Mouse (Mus musculus) limb, embryonic 15.5 days (tissue): ENCODE data around the gene Pik3r2. TPM values are rescaled to one million over a fixed set of nuclear protein-coding genes. Genes with fewer than 3 reads are reported as not detected.
A peak's percentile ranks its signal among the peaks of the same experiment; 100 is the strongest.

Experiments used
- ATAC-seq: fragments of 200-750 bp; cut with Nextera tagmentation; 2 replicates; pipeline ENCODE4 v1.8.0; 2017; ENCODE audit warnings: low read depth, moderate TSS enrichment; ENCODE audit not compliant: insufficient number of reproducible peaks, low FRiP score, low TSS enrichment
- H3K27ac ChIP-seq: fragments of 300-500 bp; sonication (generic); 2 replicates; pipeline ENCODE4 v1.5.1; 2015; ENCODE audit warnings: moderate library complexity, mild to moderate bottlenecking, inconsistent platforms
- H3K27me3 ChIP-seq: fragments of 300-500 bp; sonication (generic); 2 replicates; pipeline ENCODE4 v1.6.1; 2015; ENCODE audit warnings: inconsistent platforms
- H3K36me3 ChIP-seq: fragments of 300-500 bp; sonication (generic); 2 replicates; pipeline ENCODE4 v1.6.1; 2015; ENCODE audit warnings: inconsistent platforms
- H3K4me1 ChIP-seq: fragments of 300-500 bp; sonication (generic); 2 replicates; pipeline ENCODE4 v1.6.1; 2015; ENCODE audit warnings: inconsistent platforms
- H3K4me2 ChIP-seq: fragments of 300-500 bp; sonication (generic); 2 replicates; pipeline ENCODE4 v1.6.1; 2015; ENCODE audit warnings: mild to moderate bottlenecking, inconsistent platforms
- H3K4me3 ChIP-seq: fragments of 300-500 bp; sonication (generic); 2 replicates; pipeline ENCODE4 v1.5.1; 2015; ENCODE audit warnings: mild to moderate bottlenecking, inconsistent platforms
- H3K9ac ChIP-seq: fragments of 300-500 bp; sonication (generic); 2 replicates; pipeline ENCODE4 v1.6.1; 2015; ENCODE audit warnings: inconsistent platforms
- H3K9me3 ChIP-seq: fragments of 300-500 bp; sonication (generic); 2 replicates; pipeline ENCODE4 v1.6.1; 2016; ENCODE audit warnings: inconsistent platforms
- WGBS: fragments of 180-500 bp; shearing (Covaris S2); methylation state at CpG from one replicate; pipeline ENCODE4 v1.1.7; 2015; 5-methylcytosine and 5-hydroxymethylcytosine counted together
- polyA plus RNA-seq: library from polyadenylated mRNA; unstranded; fragments of >200 nt; fragmentation: Nextera tagmentation; extraction: Ambion mirVana; gene quantifications from 2 replicates; pipeline ENCODE4 v1.2.1, GENCODE M21; 2015

The Pik3r2 gene
- polyA plus RNA-seq, 1 experiment from 2014 or later = 85.8 TPM

DNA sequence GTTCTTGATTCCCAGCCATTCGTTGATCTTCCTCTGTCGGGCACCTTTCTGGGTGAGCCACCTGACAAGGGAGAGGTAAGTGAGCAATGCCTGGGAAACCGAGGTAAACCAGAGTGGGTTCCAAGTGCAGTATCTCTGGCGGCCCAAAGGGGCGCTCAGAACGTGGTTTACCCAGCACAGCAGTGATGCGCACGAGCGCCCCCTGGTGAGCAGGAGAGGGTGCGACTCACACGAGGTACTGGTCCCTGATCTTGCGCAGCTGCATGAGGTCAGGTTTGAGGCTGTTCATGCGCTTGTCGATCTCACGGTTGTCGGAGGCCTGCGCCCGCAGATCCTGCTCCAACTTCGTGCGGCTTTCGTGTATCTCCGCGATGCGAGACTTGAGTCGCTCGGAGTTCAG is 7.2 kb downstream of the Pik3r2 start:
- H3K4me1 ChIP-seq = peaks cover 53% of the 10 kb centered on the region
- H3K36me3 ChIP-seq = peaks cover 56% of the 10 kb centered on the region
- 7% methylated on average over 26 of the region's 26 CpGs for WGBS
- H3K4me3 ChIP-seq = no peak overlapping the region
- no peak overlapping the region for H3K27ac ChIP-seq
- H3K9me3 ChIP-seq = no peaks in the 10 kb centered on the region
- no peaks in the 10 kb centered on the region for H3K27me3 ChIP-seq
- no peak overlapping the region for H3K4me2 ChIP-seq
- no peak overlapping the region for H3K9ac ChIP-seq
- ATAC-seq = peak; percentile 42; the same call in 1 of the 2 replicates

DNA sequence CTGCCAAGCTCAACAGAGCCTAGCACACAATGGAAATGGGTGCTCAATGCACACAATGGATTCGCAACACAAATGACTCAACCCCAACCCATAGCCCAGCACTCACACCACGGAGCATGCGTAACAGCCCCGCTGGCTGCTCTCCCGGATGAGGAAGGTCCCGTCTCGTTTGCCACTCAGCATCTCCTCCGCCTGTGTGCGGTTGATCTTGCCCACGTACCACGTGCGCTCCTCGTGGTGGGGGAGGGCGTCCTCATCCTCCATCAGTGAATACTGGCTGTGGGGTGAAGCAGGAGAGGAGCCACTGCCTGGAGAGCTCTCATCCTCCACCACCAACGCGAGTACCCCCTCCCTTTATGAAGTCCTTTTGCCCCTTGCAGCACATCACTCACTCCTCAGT is 7.6 kb downstream of the Pik3r2 start:
- H3K4me3 ChIP-seq = no peak overlapping the region
- peaks cover 55% of the 10 kb centered on the region for H3K36me3 ChIP-seq
- no peak for ATAC-seq
- H3K9me3 ChIP-seq = no peaks in the 10 kb centered on the region
- WGBS = 85% methylated on average over 16 of the region's 16 CpGs
- H3K4me2 ChIP-seq = no peak overlapping the region
- no peaks in the 10 kb centered on the region for H3K27me3 ChIP-seq
- no peak overlapping the region for H3K27ac ChIP-seq
- H3K9ac ChIP-seq = no peak overlapping the region
- H3K4me1 ChIP-seq = peaks cover 49% of the 10 kb centered on the region

DNA sequence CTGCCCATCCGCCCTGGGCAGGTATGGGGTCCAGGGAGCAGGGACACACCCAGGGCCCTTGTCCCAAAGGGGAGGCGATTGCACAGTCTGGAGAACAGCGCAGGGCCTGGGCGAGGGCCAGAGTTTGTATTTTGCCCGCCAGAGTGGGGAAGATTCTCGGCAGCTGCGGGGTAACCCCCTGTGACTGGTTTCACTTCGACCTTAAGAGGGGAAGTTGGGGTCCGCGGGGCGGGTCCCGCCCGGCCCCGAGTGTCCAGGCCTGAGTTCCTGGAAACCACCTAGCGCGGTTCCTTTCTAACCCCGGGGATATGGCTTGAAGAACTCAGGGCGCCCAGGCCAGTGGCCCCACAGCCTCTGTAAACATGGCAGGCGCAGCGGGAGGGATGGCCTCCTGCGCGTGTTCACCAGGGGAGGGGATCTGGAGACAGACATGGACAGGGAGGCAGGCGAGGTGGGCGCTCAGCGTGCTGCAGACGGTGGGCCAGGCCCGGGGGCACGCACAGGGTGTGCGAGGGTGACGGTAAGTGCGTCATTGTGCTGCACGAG is 8.2 kb downstream of the Pik3r2 start:
- ATAC-seq = no peak
- no peak overlapping the region for H3K9ac ChIP-seq
- 94% methylated on average over 32 of the region's 32 CpGs for WGBS
- no peak overlapping the region for H3K27ac ChIP-seq
- no peak overlapping the region for H3K4me3 ChIP-seq
- H3K4me2 ChIP-seq = no peak overlapping the region
- no peaks in the 10 kb centered on the region for H3K27me3 ChIP-seq
- peaks cover 43% of the 10 kb centered on the region for H3K4me1 ChIP-seq
- H3K9me3 ChIP-seq = no peaks in the 10 kb centered on the region
- H3K36me3 ChIP-seq = peaks cover 53% of the 10 kb centered on the region

DNA sequence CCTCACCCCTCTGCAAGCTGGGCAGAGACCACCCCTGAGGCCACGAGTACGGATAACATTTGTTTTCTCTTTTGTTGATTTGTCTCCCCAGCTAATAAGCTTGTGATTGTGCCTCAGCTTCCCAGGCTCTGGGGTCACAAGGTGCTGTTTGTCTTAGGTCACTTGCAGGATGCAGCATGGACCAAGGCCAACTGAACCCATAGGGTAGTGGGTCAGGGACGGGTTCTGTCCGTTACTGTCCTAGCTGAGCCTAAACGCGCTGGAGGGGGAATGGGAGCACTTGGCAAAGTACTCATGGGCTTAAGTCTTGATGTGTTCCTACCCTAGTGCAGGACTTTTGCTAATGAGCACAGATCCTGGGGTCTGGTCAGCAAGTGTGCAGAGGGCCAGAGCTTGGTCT is 9.0 kb downstream of the Pik3r2 start:
- Histone ChIP-seq H3K27ac (no peak overlapping the region), H3K36me3 (peaks cover 47% of the 10 kb centered on the region), H3K4me2 (no peak overlapping the region), H3K27me3 (no peaks in the 10 kb centered on the region), H3K4me1 (peaks cover 35% of the 10 kb centered on the region), H3K4me3 (no peak overlapping the region), H3K9ac (no peak overlapping the region), H3K9me3 (no peaks in the 10 kb centered on the region)
- 77% methylated on average over 6 of the region's 6 CpGs for WGBS
- ATAC-seq = no peak

DNA sequence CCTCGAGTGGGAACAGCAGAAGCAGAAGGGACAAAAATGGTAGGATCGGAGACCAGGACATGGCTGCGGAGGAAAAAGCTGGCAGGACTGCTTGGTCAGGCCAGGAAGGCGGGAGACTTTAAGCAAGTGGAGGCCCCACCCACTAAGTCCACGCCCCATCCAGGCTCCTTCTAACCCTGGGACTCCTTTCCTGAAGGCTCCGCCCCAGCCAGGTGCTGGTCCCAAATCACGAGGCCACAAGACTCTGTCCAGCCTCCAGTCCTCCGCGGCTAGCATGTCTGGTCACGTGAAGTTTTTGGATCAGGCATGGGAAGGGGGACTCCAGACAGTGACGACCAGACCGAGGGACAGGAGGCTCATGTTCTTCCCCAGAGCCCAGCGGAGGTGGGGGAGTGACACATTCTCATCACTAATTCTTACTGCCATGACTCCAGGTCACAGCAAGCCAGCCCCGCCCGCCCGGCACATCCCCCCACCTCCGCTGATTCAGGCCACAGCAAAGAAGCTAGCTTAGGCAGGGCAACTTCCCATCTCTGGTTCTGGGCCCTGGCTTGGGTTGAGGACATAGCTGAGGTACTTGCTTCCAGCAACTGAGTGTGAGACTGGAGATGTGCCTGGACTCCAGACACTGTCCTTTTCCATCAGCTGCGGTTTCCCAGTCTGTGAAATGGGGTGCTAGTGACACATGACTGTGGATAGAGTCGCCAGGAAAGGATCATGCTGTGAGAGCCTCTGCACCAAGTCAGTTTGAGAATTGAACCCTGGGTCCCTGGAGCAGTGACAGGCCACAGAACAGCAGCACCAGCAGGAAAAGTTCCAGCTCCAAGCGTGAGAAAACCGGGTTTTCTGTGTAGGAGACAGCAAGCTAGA is 9.7 kb downstream of the Pik3r2 start:
- peak overlapping the region; percentile 88 for H3K4me2 ChIP-seq
- H3K9me3 ChIP-seq = no peaks in the 10 kb centered on the region
- H3K27ac ChIP-seq = peak overlapping the region; percentile 34; the same call in 1 of the 2 replicates
- 8% methylated on average over 21 of the region's 21 CpGs for WGBS
- H3K36me3 ChIP-seq = peaks cover 40% of the 10 kb centered on the region
- peak overlapping the region; percentile 44 for H3K4me3 ChIP-seq
- H3K27me3 ChIP-seq = no peaks in the 10 kb centered on the region
- peaks cover 28% of the 10 kb centered on the region for H3K4me1 ChIP-seq
- H3K9ac ChIP-seq = peak overlapping the region; percentile 39
- peak; percentile 17; the same call in 1 of the 2 replicates for ATAC-seq

DNA sequence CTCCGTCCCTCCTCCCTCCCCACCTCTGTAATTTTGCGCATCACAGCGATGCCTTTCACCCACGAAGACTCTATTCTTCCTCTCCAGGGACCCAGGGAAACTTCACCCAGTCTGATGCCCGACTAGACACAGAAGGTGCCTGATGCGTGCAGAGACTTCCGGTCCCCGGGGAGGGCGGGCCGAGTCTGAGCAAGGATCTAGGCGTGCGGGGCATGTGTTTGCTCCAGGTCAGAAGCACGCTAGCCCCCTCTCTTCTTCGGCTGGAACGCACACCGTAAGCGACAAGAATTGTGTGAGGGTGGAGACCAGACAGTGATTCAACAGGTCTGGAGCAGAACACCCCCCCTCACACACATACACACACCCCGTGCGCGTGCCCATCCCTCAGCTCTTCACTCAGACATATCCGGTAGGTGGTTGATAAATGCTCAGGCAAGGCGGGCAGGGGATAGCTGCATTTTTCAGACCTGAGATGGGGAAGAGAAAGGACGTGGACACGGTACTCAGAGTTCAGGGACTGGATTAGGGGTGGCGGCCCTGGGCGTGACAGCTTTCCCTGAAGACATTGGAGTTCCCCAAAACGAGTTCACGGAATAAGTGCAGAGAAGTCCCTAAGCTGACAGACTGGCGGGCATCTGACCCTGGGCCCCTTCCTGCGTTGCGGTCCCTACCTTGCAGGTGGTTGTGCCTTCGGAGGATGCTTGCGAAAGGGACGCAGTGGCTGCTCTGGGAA is 10.5 kb downstream of the Pik3r2 start:
- no peak for ATAC-seq
- peak overlapping the region; percentile 39 for H3K9ac ChIP-seq
- H3K27me3 ChIP-seq = no peaks in the 10 kb centered on the region
- H3K27ac ChIP-seq = peak overlapping the region; percentile 34; the same call in 1 of the 2 replicates
- H3K9me3 ChIP-seq = no peaks in the 10 kb centered on the region
- H3K4me1 ChIP-seq = peaks cover 32% of the 10 kb centered on the region
- 2% methylated on average over 34 of the region's 34 CpGs for WGBS
- peak overlapping the region; percentile 44 for H3K4me3 ChIP-seq
- peaks cover 32% of the 10 kb centered on the region for H3K36me3 ChIP-seq
- H3K4me2 ChIP-seq = peak overlapping the region; percentile 88

DNA sequence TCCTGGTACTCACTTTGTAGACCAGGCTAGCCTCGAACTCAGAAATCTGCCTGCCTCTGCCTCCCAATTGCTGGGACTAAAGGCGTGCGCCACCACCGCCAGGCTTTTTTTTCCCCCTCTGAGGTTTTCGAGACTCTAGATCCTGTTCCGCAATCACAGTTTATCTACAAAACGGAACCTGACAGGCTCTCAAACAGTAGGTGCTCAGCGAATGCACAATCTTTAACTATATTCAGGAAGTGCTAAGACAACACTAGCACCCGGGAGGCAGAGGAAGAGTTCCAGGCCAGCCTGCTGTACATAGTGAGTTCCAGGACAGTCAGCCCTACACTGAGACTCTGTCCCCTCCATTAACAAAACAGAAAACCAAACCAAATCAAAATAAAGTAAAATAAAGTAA is 11.2 kb downstream of the Pik3r2 start:
- peak overlapping the region; percentile 39 for H3K9ac ChIP-seq
- no peaks in the 10 kb centered on the region for H3K27me3 ChIP-seq
- H3K36me3 ChIP-seq = peaks cover 25% of the 10 kb centered on the region
- no peaks in the 10 kb centered on the region for H3K9me3 ChIP-seq
- H3K27ac ChIP-seq = no peak overlapping the region
- H3K4me3 ChIP-seq = peak overlapping the region; percentile 44
- H3K4me1 ChIP-seq = peaks cover 36% of the 10 kb centered on the region
- 82% methylated on average over 9 of the region's 9 CpGs for WGBS
- no peak for ATAC-seq
- H3K4me2 ChIP-seq = peak overlapping the region; percentile 88

DNA sequence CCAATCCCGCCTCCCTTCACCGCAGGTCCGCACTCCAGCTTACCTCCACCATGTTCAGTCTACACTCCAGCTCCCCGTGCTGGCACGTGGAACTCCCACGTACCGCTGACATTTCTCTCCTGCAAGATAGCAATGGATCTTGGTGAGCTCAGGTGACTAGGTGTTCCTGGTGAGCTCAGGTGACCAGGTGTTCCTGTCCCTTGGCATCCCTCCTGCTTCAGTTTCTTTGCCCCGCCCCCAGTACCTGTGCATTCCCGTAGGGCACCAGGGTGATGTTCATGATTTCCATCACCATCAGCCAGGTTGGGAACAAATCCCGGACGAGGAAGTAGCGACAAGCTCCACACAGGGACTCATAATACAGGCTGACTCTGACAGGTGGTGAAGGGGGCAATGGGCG is 11.8 kb downstream of the Pik3r2 start:
- Histone ChIP-seq H3K9me3 (no peaks in the 10 kb centered on the region), H3K4me1 (peaks cover 41% of the 10 kb centered on the region), H3K9ac (no peak overlapping the region), H3K4me3 (no peak overlapping the region), H3K27me3 (no peaks in the 10 kb centered on the region), H3K27ac (no peak overlapping the region), H3K4me2 (no peak overlapping the region), H3K36me3 (peaks cover 19% of the 10 kb centered on the region)
- WGBS = 89% methylated on average over 13 of the region's 13 CpGs
- no peak for ATAC-seq

DNA sequence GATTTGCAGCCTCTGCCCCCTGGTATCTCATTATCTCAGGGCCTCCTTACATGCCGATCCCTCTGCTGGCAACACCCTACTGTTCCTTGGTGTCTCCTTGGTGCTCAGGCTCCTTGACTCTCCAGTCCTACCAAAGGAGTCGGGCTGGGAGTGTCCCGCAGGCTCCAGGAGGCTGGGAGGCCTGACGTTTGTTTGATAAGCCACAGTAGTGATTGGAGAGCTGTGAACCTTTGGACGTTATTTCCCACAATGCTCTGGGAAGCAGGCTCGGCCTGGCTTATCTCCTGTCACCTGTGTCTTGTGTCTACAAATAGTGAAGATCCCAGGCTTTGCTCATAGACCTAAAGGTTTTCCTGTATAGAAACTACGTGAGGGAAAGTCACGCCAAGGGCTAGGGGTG is 12.5 kb downstream of the Pik3r2 start:
- H3K9ac ChIP-seq = no peak overlapping the region
- no peak for ATAC-seq
- H3K4me2 ChIP-seq = no peak overlapping the region
- no peaks in the 10 kb centered on the region for H3K27me3 ChIP-seq
- H3K4me1 ChIP-seq = peaks cover 44% of the 10 kb centered on the region
- H3K27ac ChIP-seq = no peak overlapping the region
- H3K36me3 ChIP-seq = peaks cover 14% of the 10 kb centered on the region
- H3K4me3 ChIP-seq = no peak overlapping the region
- no peaks in the 10 kb centered on the region for H3K9me3 ChIP-seq
- 80% methylated on average over 8 of the region's 8 CpGs for WGBS

DNA sequence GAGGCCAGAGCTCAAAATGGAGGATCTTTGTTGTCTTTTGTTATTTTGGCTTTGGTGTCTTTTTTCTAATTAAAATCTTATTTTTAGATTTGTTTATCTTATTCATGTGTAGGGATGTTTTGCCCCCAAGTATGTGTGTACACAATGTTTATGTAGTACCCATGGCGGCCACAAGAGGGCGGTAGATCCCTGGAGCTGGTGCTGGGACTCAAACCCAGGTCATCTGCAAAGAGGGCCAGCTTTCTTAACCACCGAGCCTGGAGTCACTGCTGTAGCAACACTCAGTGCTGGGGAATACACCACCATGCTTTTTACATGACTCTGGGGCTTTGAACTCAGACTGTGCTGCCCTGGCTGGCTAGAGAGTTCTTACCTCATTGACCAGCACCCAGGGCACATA is 13.2 kb downstream of the Pik3r2 start:
- no peak for ATAC-seq
- H3K27me3 ChIP-seq = no peaks in the 10 kb centered on the region
- no peaks in the 10 kb centered on the region for H3K9me3 ChIP-seq
- peaks cover 50% of the 10 kb centered on the region for H3K4me1 ChIP-seq
- H3K4me2 ChIP-seq = no peak overlapping the region
- no peak overlapping the region for H3K9ac ChIP-seq
- H3K36me3 ChIP-seq = peaks cover 7% of the 10 kb centered on the region
- 3% methylated on average over 3 of the region's 3 CpGs for WGBS
- 0 out of 2 replicates have a peak overlapping the region, but pooled peaks have one; percentile 27 for H3K27ac ChIP-seq
- H3K4me3 ChIP-seq = no peak overlapping the region

DNA sequence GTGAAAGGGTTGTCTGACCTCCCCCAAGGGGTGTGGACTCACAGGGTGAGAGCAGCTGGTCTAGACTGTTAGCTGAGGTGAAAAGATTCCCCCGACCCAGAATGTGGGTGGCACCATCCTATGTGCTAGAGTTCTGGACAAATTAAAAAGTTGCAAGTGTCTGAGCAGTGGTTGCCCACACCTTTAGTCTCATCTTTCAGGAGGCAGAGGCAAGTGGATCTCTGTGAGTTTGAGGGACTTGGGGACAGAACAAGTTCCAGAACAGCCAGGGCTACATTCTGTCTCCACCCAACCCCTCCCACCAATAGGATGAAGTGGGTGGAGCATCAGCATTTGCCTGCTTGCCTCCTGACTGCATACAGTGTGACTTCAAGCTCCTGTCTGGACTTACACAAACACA is 14.4 kb downstream of the Pik3r2 start:
- H3K4me2 ChIP-seq = no peak overlapping the region
- peaks cover 12% of the 10 kb centered on the region for H3K36me3 ChIP-seq
- H3K27me3 ChIP-seq = no peaks in the 10 kb centered on the region
- H3K4me3 ChIP-seq = no peak overlapping the region
- H3K27ac ChIP-seq = no peak overlapping the region
- H3K9ac ChIP-seq = no peak overlapping the region
- ATAC-seq = no peak
- H3K9me3 ChIP-seq = no peaks in the 10 kb centered on the region
- WGBS = 74% methylated on average over 1 of the region's 1 CpGs
- peaks cover 47% of the 10 kb centered on the region for H3K4me1 ChIP-seq
